Mouse (Mus musculus) hematopoietic stem cell, adult 5-6 weeks (primary cell): ENCODE results near the gene Rtn2. TPM values are rescaled to one million over a fixed set of nuclear protein-coding genes. Genes with fewer than 3 reads are reported as not detected.

Experiments used
- ATAC-seq, 2 experiments: fragments of 125-278 bp in 1 of 2; replicated peaks in 1 of 2; 2 replicates each; pipeline ENCODE4 v1.8.0; 2016 to 2017; ENCODE audit warnings: inconsistent platforms in 2 of 2, mild to moderate bottlenecking in 2 of 2, moderate number of reproducible peaks in 2 of 2, low read depth in 1 of 2, moderate TSS enrichment in 1 of 2; ENCODE audit not compliant: low FRiP score in 2 of 2, poor library complexity in 2 of 2, severe bottlenecking in 2 of 2, insufficient read depth in 1 of 2, low TSS enrichment in 1 of 2
- total RNA-seq: library from RNA; stranded (forward); fragments of 172-1452, 232-1000 nt; gene quantifications from 2 replicates; pipeline ENCODE4 v1.2.3, GENCODE M21; 2017

Gene Rtn2
- total RNA-seq, 1 experiment from 2014 or later: not detected

DNA sequence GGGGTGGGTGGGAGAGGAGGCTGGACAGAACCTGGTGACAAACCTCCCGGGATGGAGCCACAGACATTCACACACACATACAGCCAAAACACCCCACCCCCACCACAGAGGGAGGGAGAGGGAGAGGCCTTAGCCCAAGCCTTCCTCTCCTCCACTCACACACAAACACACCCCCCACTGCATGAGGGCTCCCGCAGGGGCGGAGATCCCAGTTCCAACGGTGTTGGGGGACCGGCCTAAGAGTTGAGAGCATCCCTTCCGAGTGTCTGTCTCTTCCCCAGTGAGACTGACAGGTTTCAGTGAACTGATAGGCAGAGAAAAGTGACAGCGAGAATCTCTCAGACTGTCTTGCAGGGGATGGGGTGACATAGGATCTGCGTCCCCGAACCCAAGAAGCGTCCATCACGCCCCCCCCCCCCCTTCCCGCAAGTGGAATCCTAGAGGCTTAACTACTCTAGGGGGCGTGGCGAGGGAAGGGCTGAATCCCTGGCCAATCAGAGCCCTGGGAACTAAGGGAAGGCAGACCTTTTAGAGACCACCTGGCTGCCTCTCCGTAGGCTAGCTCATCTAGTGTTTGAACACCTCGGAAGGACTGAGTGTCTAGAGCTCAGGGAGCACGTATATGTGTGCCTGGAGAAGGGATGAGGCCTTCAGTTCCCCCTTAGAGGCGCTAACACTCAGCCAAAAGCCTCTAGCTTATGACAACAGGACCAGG is 25.5 kb downstream of the Rtn2 start:
- ATAC-seq: peak; percentile 3 to 6; a peak in 3 of 4 replicates

- ATAC-seq: peak; percentile 25
Measured at GRCm38 (mm10) chr7:19308454-19309277, 26.2 kb downstream of the Rtn2 start.

DNA sequence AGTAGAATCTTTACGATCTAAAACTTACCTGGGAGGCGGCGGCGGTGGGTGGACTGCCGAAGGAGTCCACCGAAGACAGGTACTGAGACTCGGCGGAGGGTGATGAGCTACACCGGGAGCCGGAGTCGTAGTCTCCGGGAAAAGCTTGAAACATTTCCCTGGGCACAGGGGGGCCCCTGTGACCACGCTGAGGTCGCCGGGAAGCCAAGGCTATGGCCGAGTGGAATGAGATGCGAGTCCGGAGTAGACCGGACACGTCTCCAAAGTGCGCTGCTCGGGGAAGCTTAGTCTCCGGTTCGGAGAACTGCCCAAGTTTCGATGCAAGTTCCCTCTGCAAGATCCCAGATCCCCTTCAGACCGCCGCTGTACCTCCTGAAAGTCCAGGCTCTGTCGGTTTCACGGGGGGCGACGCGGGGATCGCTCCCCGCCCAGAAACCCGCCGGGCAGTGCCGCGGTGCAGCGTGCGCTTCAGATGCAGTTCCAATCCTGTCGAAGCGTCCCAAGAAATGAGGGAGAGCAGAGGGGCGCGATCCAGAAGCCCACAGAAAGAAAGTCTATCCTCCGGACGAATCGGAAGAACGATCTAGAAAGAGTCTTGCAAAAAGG is 27.0 kb downstream of the Rtn2 start:
- ATAC-seq: no peak

- peak; percentile 22 to 39 for ATAC-seq
Measured at GRCm38 (mm10) chr7:19309884-19310641, 27.6 kb downstream of the Rtn2 start, which contains the start of gene Fosb. Gene Fosb (minus strand): TSS chr7:19310051.

- ATAC-seq: no peak
Measured at GRCm38 (mm10) chr7:19311991-19312390, 29.6 kb downstream of the Rtn2 start.

GRCm38 (mm10) chr7:19314033-19314432 is 31.6 kb downstream of the Rtn2 start:
- no peak for ATAC-seq

DNA sequence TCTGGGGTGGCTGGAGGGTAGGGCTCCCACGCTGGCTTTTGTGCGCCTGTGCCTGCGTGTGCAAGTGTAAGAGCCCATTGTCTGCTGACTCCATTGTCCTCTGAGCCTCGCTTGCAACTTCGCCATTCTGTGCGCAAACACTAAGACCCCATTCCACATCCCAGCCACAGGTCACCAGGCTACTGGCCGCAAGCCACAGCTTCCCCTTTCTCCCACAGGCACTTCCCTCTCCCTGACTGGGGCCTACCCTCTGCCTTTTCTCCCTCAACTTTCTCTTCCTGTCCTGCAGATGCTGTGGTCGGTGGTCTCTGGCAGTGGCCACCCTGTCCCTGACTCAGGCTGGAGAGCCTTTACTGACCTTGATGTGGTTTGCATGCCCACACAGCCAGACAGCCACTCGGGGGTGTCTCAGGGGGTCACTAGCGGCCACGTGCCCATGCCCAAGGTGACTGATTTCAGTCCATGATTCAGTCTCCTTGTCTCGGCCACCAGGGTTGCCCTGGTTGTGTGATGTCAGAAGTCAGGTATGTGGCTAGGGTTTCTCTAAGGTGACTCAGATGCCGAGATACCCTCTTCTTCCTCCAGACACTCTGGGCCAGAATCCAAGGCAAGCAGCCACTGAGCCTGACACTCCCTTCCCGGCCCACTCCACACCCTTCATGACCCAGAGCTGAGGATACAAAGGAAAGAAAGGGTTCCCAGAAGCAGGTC is 34.2 kb downstream of the Rtn2 start:
- ATAC-seq: peak; percentile 70 to 79

DNA sequence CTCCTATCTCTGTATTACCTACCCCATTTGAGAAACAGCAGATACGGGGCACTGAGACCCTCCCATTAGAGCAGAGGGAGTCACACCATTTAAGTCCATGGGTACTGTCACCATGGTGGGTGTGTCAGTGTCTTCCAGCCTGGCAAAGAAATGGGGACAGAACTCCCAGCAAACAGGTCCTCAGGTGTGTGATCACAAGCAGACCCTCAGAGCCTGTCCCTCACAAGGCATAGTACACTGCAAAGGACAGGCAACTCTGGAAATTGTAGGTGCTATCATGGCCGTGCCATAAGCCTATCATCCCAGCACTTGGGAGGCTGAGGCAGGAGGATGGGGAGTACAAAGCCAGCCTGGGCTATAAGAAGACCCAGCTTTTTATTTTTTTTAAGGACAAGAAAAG is 35.8 kb downstream of the Rtn2 start:
- ATAC-seq: no peak

DNA sequence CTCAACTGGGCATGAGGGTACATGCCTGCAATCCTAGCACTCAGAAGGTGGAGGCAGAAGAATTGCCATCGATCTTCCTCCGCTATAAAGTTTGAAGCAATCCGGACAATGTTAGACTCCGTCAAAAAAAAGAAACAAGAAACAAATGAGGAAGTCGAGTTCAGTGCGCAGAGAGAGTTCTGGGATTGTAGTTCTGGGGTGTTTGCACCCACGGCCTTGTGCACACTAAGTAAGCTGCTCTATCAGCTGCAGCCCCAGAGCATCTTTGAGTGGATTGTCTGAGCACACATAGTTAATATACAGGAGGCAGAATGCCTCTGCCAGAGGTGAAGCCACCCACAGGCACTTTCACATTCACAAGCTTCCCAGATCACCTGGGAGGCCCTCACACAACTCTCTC is 36.3 kb downstream of the Rtn2 start:
- ATAC-seq: no peak

GRCm38 (mm10) chr7:19319458-19319857 is 37.0 kb downstream of the Rtn2 start:
- peak in 1 of 2 experiments; percentile 30; a peak in 2 of 4 replicates for ATAC-seq

- peak; percentile 57 to 70 for ATAC-seq
Measured at GRCm38 (mm10) chr7:19319906-19320305, 37.5 kb downstream of the Rtn2 start.

DNA sequence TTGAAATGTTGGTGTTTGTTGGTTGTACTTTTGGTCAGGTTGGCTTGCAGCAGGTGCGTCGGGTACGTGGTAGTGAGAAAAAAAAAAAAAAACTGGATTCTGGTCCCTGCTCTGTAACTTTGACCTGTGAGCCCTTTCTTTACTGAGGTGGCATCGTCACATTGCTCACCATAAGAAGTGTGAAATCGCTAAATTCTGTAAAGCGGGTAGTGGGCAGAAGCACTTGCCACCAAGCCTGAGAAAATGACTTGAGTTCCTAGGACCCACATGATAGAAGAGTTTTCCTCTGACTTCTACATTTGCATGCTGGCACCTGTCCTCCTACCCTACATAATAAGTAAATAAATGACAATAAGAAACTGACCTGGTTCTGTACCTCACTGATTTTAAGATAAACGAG is 38.2 kb downstream of the Rtn2 start:
- ATAC-seq: no peak

GRCm38 (mm10) chr7:19321464-19321863 is 39.0 kb downstream of the Rtn2 start:
- ATAC-seq: peak; percentile 7 to 23; a peak in 1 of 4 replicates

GRCm38 (mm10) chr7:19322489-19322888 is 40.1 kb downstream of the Rtn2 start:
- ATAC-seq: no peak

DNA sequence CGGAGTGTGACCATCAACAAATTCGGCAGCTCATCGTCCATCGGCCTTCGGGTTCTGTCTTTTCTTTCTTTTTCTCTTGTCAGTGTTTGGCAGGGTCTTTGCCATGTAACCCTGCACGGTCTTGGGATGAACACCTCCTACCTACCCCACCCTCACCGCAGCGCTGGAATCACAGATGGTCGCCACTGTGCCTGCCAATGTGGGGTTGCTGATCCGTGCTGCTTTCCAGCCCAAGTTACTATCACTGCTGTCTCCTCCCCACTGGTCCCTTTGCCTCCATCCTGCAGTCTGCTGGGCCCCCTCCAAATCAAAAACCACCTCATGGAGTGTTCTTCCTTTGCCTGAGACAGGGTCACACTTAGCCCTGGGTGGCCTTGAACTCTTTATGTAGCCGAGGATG is 41.8 kb downstream of the Rtn2 start:
- ATAC-seq: no peak

GRCm38 (mm10) chr7:19325262-19326199 is 43.1 kb downstream of the Rtn2 start:
- peak; percentile 6 to 34; a peak in 2 of 4 replicates for ATAC-seq
